Mouse (Mus musculus) lung, postnatal 0 days (tissue): Measurements from ENCODE around the gene Dpp8. TPM values are rescaled to one million over a fixed set of nuclear protein-coding genes. Genes with fewer than 3 reads are reported as not detected.
"Not testable (repeated sequence)": the region's sequence is repeated elsewhere in the genome, so short reads cannot be mapped to it uniquely, and the experiment has no call there.

Experiments used
- ATAC-seq: fragments of 200-750 bp; cut with Nextera tagmentation; 2 replicates; pipeline ENCODE4 v1.8.0; 2017; ENCODE audit warnings: moderate library complexity
- DNase-seq: peaks from one replicate; pipeline ENCODE4 v3.0.0-alpha.2; 2016; ENCODE audit warnings: low spot score
- H3K27ac ChIP-seq: fragments of 300-500 bp; sonication (generic); 2 replicates; pipeline ENCODE4 v1.5.1; 2014; ENCODE audit warnings: antibody characterized with exemption, mild to moderate bottlenecking, low read length, mixed read lengths
- H3K27me3 ChIP-seq: fragments of 300-500 bp; sonication (generic); replicated peaks from 2 replicates; pipeline ENCODE4 v1.6.1; 2014; ENCODE audit warnings: low read length, mixed read lengths; ENCODE audit not compliant: insufficient read depth
- H3K36me3 ChIP-seq: fragments of 300-500 bp; sonication (generic); 2 replicates; pipeline ENCODE4 v1.6.1; 2014; ENCODE audit warnings: low read length, mixed read lengths; ENCODE audit not compliant: insufficient read depth
- H3K4me1 ChIP-seq: fragments of 300-500 bp; sonication (generic); 2 replicates; pipeline ENCODE4 v1.6.1; 2014; ENCODE audit warnings: antibody characterized with exemption, low read depth, low read length, mixed read lengths; ENCODE audit not compliant: insufficient read depth
- H3K4me2 ChIP-seq: fragments of 300-500 bp; sonication (generic); replicated peaks from 2 replicates; pipeline ENCODE4 v1.6.1; 2014; ENCODE audit warnings: low read depth, mild to moderate bottlenecking, low read length, moderate library complexity, mixed read lengths
- H3K4me3 ChIP-seq: fragments of 300-500 bp; sonication (generic); 2 replicates; pipeline ENCODE4 v1.5.1; 2014; ENCODE audit warnings: low read depth, low read length
- H3K9ac ChIP-seq: fragments of 300-500 bp; sonication (generic); replicated peaks from 2 replicates; pipeline ENCODE4 v1.6.1; 2014; ENCODE audit warnings: low read depth, mild to moderate bottlenecking
- H3K9me3 ChIP-seq: fragments of 300-500 bp; sonication (generic); 2 replicates; pipeline ENCODE4 v1.6.1; 2016; ENCODE audit warnings: low read length, mixed read lengths
- CTCF ChIP-seq: IDR thresholded peaks from 2 replicates; pipeline ENCODE4 v1.5.1; 2016; ENCODE audit warnings: antibody characterized with exemption, mild to moderate bottlenecking
- EP300 ChIP-seq: IDR thresholded peaks from 2 replicates; pipeline ENCODE4 v1.6.1; 2016; ENCODE audit warnings: antibody characterized with exemption, mild to moderate bottlenecking, control low read depth
- WGBS: fragments of 180-500 bp; shearing (Covaris S2); extraction: QIAGEN DNeasy Blood & Tissue Kit; methylation state at CpG from one replicate; pipeline ENCODE4 v1.1.7; 2014; 5-methylcytosine and 5-hydroxymethylcytosine counted together
- polyA plus RNA-seq: library from polyadenylated mRNA; unstranded; fragments of >200 nt; fragmentation: Nextera tagmentation; extraction: Ambion mirVana; gene quantifications from 2 replicates; pipeline ENCODE4 v1.2.1, GENCODE M21; 2015

Dpp8 gene
- polyA plus RNA-seq, 1 experiment from 2014 or later, result 17.2 TPM

- ATAC-seq (peak; percentile 94), DNase-seq (peak; percentile 98)
- H3K4me2 ChIP-seq, result peak within 1 kb of the TSS; percentile 97
- H3K27me3 ChIP-seq, result no peaks in the 10 kb centered on the region
- H3K4me1 ChIP-seq, result peaks cover 27% of the 10 kb centered on the region; the same call in 1 of the 2 replicates
- H3K9me3 ChIP-seq, result no peaks in the 10 kb centered on the region
- H3K9ac ChIP-seq, result peak within 1 kb of the TSS; percentile 84
- WGBS, result under 1% methylated on average over 71 of the region's 81 CpGs
- H3K4me3 ChIP-seq, result peak within 1 kb of the TSS; percentile 92
- TF ChIP-seq EP300, result no peak
- TF ChIP-seq CTCF, result no peak
- H3K36me3 ChIP-seq, result no peaks in the 10 kb centered on the region
- H3K27ac ChIP-seq, result peak within 1 kb of the TSS; percentile 85
Observed at GRCm38 (mm10) chr9:65020991-65021886, 11.0 kb upstream of the Dpp8 start, which contains the start of gene Hacd3. TSS of gene Hacd3 (minus strand) at chr9:65021693.

- peak overlapping the region; percentile 84; the same call in 1 of the 2 replicates for H3K9ac ChIP-seq
- no peaks in the 10 kb centered on the region for H3K27me3 ChIP-seq
- H3K4me1 ChIP-seq, result peaks cover 21% of the 10 kb centered on the region; the same call in 1 of the 2 replicates
- DNase-seq (no peak), ATAC-seq (no peak)
- WGBS, result 12% methylated on average over 9 of the region's 9 CpGs
- peak overlapping the region; percentile 97 for H3K4me2 ChIP-seq
- no peaks in the 10 kb centered on the region for H3K9me3 ChIP-seq
- H3K4me3 ChIP-seq, result peak overlapping the region; percentile 92
- no peak for TF ChIP-seq CTCF
- TF ChIP-seq EP300, result no peak
- no peaks in the 10 kb centered on the region for H3K36me3 ChIP-seq
- peak overlapping the region; percentile 85 for H3K27ac ChIP-seq
Observed at GRCm38 (mm10) chr9:65021887-65022579, 10.2 kb upstream of the Dpp8 start.

GRCm38 (mm10) chr9:65022580-65023135 is 9.6 kb upstream of the Dpp8 start:
- no peak for TF ChIP-seq EP300
- peak; percentile 15; the same call in 1 of the 2 replicates for TF ChIP-seq CTCF
- no peaks in the 10 kb centered on the region for H3K36me3 ChIP-seq
- peak overlapping the region; percentile 85 for H3K27ac ChIP-seq
- DNase-seq (peak; percentile 47), ATAC-seq (no peak; the same call in 1 of the 2 replicates)
- H3K9ac ChIP-seq, result no peak overlapping the region
- peaks cover 21% of the 10 kb centered on the region; the same call in 1 of the 2 replicates for H3K4me1 ChIP-seq
- no peaks in the 10 kb centered on the region for H3K27me3 ChIP-seq
- 31% methylated on average over 4 of the region's 4 CpGs for WGBS
- no peak overlapping the region for H3K4me3 ChIP-seq
- H3K4me2 ChIP-seq, result peak overlapping the region; percentile 97; the same call in 1 of the 2 replicates
- H3K9me3 ChIP-seq, result no peaks in the 10 kb centered on the region

GRCm38 (mm10) chr9:65023447-65023846 is 8.8 kb upstream of the Dpp8 start:
- H3K27me3 ChIP-seq, result no peaks in the 10 kb centered on the region
- no peak overlapping the region for H3K9ac ChIP-seq
- DNase-seq, result no peak
- no peak overlapping the region for H3K4me2 ChIP-seq
- H3K27ac ChIP-seq, result no peak overlapping the region
- H3K4me3 ChIP-seq, result no peak overlapping the region
- H3K36me3 ChIP-seq, result no peaks in the 10 kb centered on the region
- peaks cover 21% of the 10 kb centered on the region; the same call in 1 of the 2 replicates for H3K4me1 ChIP-seq
- no peak for ATAC-seq
- TF ChIP-seq EP300 (no peak), CTCF (no peak)
- H3K9me3 ChIP-seq, result no peaks in the 10 kb centered on the region
- WGBS, result 83% methylated on average over 3 of the region's 3 CpGs

- H3K9me3 ChIP-seq, result no peaks in the 10 kb centered on the region
- DNase-seq (no peak), ATAC-seq (no peak)
- H3K4me2 ChIP-seq, result no peak overlapping the region
- WGBS, result 76% methylated on average over 7 of the region's 7 CpGs
- peaks cover 9% of the 10 kb centered on the region; the same call in 1 of the 2 replicates for H3K4me1 ChIP-seq
- no peak overlapping the region for H3K4me3 ChIP-seq
- no peaks in the 10 kb centered on the region for H3K27me3 ChIP-seq
- H3K36me3 ChIP-seq, result no peaks in the 10 kb centered on the region
- H3K27ac ChIP-seq, result no peak overlapping the region
- no peak overlapping the region for H3K9ac ChIP-seq
- TF ChIP-seq CTCF, result no peak
- no peak for TF ChIP-seq EP300
Observed at GRCm38 (mm10) chr9:65027241-65027640, 5.0 kb upstream of the Dpp8 start.

GRCm38 (mm10) chr9:65028313-65028712 is 3.9 kb upstream of the Dpp8 start:
- H3K4me2 ChIP-seq, result no peak overlapping the region

GRCm38 (mm10) chr9:65031355-65031754 is 859 bp upstream of the Dpp8 start:
- not testable (repeated sequence) for H3K27ac ChIP-seq

More at GRCm38 (mm10) chr9:65028313-65028712, 3.9 kb upstream of the Dpp8 start:
- TF ChIP-seq EP300, result no peak
- TF ChIP-seq CTCF, result no peak
- 87% methylated on average over 5 of the region's 5 CpGs for WGBS
- H3K27ac ChIP-seq, result no peak overlapping the region
- no peaks in the 10 kb centered on the region for H3K36me3 ChIP-seq
- no peak for ATAC-seq
- H3K27me3 ChIP-seq, result no peaks in the 10 kb centered on the region
- no peak for DNase-seq
- no peak overlapping the region for H3K4me3 ChIP-seq
- H3K9ac ChIP-seq, result no peak overlapping the region
- H3K4me1 ChIP-seq, result no peaks in the 10 kb centered on the region; the same call in 1 of the 2 replicates
- H3K9me3 ChIP-seq, result no peaks in the 10 kb centered on the region

More at GRCm38 (mm10) chr9:65031355-65031754, 859 bp upstream of the Dpp8 start:
- not testable (repeated sequence) for ATAC-seq, DNase-seq, H3K36me3 ChIP-seq, H3K4me1 ChIP-seq, H3K27me3 ChIP-seq, H3K9me3 ChIP-seq, H3K4me3 ChIP-seq, H3K4me2 ChIP-seq, H3K9ac ChIP-seq
- 54% methylated on average over 5 of the region's 5 CpGs for WGBS
